Mouse (Mus musculus) thymus, adult 2 months (tissue): ENCODE measurements around the gene Cdh22. TPM values are rescaled to one million over a fixed set of nuclear protein-coding genes. Genes with fewer than 3 reads are reported as not detected.

Experiments used
- DNase-seq: peaks from one replicate; pipeline ENCODE4 v3.0.0; 2021
- H3K27ac ChIP-seq: fragments of 200-500 bp; 2 replicates; pipeline ENCODE4 v1.5.1; 2012; ENCODE audit warnings: low read length, control low read depth; ENCODE audit not compliant: control insufficient read depth, insufficient read depth
- H3K27me3 ChIP-seq: fragments of 200-500 bp; 2 replicates; pipeline ENCODE4 v1.6.1; 2012; ENCODE audit warnings: mild to moderate bottlenecking, low read length, moderate library complexity, mixed read lengths; ENCODE audit not compliant: control insufficient read depth, insufficient read depth
- H3K36me3 ChIP-seq: fragments of 200-500 bp; 2 replicates; pipeline ENCODE4 v1.6.1; 2012; ENCODE audit warnings: mild to moderate bottlenecking, low read length, moderate library complexity; ENCODE audit not compliant: control insufficient read depth, insufficient read depth
- H3K4me1 ChIP-seq: fragments of 200-500 bp; replicated peaks from 2 replicates; pipeline ENCODE4 v1.6.1; 2012; ENCODE audit warnings: low read length; ENCODE audit not compliant: control insufficient read depth, insufficient read depth
- H3K4me3 ChIP-seq: fragments of 200-500 bp; 2 replicates; pipeline ENCODE4 v1.5.1; 2012; ENCODE audit warnings: mild to moderate bottlenecking, low read length, control low read depth, moderate library complexity; ENCODE audit not compliant: control insufficient read depth, insufficient read depth
- CTCF ChIP-seq: fragments of 200-500 bp; IDR thresholded peaks from 2 replicates; pipeline ENCODE4 v1.5.1; 2012; ENCODE audit warnings: mild to moderate bottlenecking, control low read depth, low read length, moderate library complexity, borderline replicate concordance; ENCODE audit not compliant: control insufficient read depth, poor library complexity, insufficient read depth; ENCODE audit errors: extremely low read depth
- POLR2A ChIP-seq: fragments of 200-500 bp; IDR thresholded peaks from 2 replicates; pipeline ENCODE4 v1.6.1; 2012; ENCODE audit warnings: mild to moderate bottlenecking, low read length, control low read depth, moderate library complexity; ENCODE audit not compliant: control insufficient read depth, poor library complexity, insufficient read depth; ENCODE audit errors: extremely low read depth
- WGBS: fragments of 180-500 bp; shearing (Covaris S2); methylation state at CpG from one replicate; pipeline ENCODE4 v1.1.7; 2018; 5-methylcytosine and 5-hydroxymethylcytosine counted together
- polyA plus RNA-seq: library from polyadenylated mRNA; depleted of rRNA; stranded (reverse); fragments of >200 nt; gene quantifications from 2 replicates; pipeline ENCODE4 v1.2.3, GENCODE M21; 2012

The Cdh22 gene
- polyA plus RNA-seq, 1 experiment = 1.2 TPM

DNA sequence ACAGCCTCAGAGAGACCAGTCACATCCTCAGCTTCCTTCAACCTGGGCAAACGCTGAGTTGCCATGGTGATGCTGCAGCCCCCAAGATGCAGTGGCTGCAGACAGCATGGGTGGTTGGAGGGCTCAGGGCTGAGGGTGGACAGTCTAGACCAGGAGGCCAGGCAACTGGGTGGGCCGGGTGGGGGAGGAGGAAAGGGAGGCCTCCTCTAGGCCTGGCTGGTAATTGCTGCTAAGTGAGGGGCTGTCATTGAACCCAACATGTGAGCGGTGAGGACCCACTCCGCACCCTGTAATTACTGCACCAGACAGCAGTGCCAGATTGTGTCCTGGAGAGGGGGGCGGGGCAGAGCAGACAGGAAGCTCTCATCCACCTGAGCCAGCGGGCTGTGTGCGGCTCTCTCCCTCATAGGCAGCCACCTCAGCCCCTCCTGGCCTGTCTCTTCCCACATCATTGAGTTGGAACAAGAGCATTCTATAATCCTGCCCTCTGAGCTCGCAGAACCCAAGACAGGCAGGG, 40.5 kb upstream of the Cdh22 start:
- H3K27me3 ChIP-seq = no peaks in the 10 kb centered on the region
- H3K4me1 ChIP-seq = no peaks in the 10 kb centered on the region
- 85% methylated on average over 8 of the region's 8 CpGs for WGBS
- no peaks in the 10 kb centered on the region for H3K36me3 ChIP-seq
- no peak overlapping the region for H3K27ac ChIP-seq
- no peak overlapping the region for H3K4me3 ChIP-seq
- no peak for TF ChIP-seq CTCF
- no peak for TF ChIP-seq POLR2A
- no peak for DNase-seq

DNA sequence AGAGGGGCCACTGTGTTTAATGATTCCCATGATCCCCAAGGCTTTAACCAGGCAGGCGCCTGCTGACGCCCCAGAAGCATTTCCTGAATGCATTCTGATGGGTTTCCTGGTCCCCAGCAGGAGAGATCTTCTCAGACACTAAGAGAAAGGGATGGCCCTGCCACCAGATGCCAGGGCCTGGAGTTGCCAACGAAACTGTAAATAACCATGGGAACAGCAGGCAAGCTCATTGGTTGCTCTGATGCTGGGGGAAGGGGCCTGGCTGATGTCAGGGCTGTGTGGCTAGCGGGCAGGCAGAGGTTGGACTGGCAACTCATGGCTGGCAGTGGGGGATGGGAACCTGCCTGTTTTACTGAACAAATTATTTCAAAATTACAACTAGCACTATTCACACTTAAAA, 38.9 kb upstream of the Cdh22 start:
- TF ChIP-seq CTCF (no peak), POLR2A (no peak)
- DNase-seq = no peak
- no peaks in the 10 kb centered on the region for H3K4me1 ChIP-seq
- no peak overlapping the region for H3K4me3 ChIP-seq
- WGBS = 63% methylated on average over 4 of the region's 4 CpGs
- no peaks in the 10 kb centered on the region for H3K27me3 ChIP-seq
- H3K27ac ChIP-seq = no peak overlapping the region
- no peaks in the 10 kb centered on the region for H3K36me3 ChIP-seq

- Histone ChIP-seq H3K27me3 (no peaks in the 10 kb centered on the region), H3K27ac (no peak overlapping the region), H3K36me3 (no peaks in the 10 kb centered on the region), H3K4me1 (no peaks in the 10 kb centered on the region), H3K4me3 (no peak overlapping the region)
- TF ChIP-seq CTCF (no peak), POLR2A (no peak)
- DNase-seq = no peak
- WGBS = 37% methylated on average over 8 of the region's 8 CpGs
These were observed 36.7 kb upstream of the Cdh22 start for GRCm38 (mm10) chr2:165271326-165271725.

DNA sequence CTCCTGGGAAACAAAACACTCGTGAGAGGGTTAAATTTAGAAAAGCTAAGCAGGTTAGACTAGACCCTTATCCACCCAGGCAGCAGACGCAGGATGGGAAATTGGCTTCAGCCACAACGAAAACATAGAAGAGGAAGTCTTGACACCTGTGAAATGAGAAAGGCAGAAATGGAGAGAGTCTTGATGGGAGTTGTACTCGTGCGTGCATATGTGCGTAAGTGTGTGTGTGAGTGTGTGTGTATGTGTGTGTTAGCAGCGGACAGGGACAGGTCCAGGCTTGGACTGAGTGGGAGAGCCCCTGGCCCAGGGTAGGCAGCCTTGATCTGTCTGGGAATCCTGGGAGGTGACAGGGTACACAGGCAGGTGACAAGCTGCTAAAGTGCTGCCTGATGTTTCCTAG, 36.2 kb upstream of the Cdh22 start:
- 5% methylated on average over 7 of the region's 7 CpGs for WGBS
- TF ChIP-seq CTCF = no peak
- no peak for TF ChIP-seq POLR2A
- no peak for DNase-seq
- H3K27me3 ChIP-seq = no peaks in the 10 kb centered on the region
- no peaks in the 10 kb centered on the region for H3K4me1 ChIP-seq
- H3K27ac ChIP-seq = no peak overlapping the region
- no peaks in the 10 kb centered on the region for H3K36me3 ChIP-seq
- H3K4me3 ChIP-seq = no peak overlapping the region

GRCm38 (mm10) chr2:165266739-165267138, 32.1 kb upstream of the Cdh22 start:
- DNase-seq = no peak
- peaks cover 4% of the 10 kb centered on the region; the same call in 1 of the 2 replicates for H3K4me1 ChIP-seq
- WGBS = 41% methylated on average over 12 of the region's 12 CpGs

GRCm38 (mm10) chr2:165263861-165264260, 29.2 kb upstream of the Cdh22 start:
- TF ChIP-seq POLR2A (no peak), CTCF (no peak)
- no peak overlapping the region for H3K4me3 ChIP-seq
- no peaks in the 10 kb centered on the region for H3K36me3 ChIP-seq
- no peak overlapping the region for H3K27ac ChIP-seq
- WGBS = 73% methylated on average over 7 of the region's 7 CpGs
- peaks cover 4% of the 10 kb centered on the region; the same call in 1 of the 2 replicates for H3K4me1 ChIP-seq
- H3K27me3 ChIP-seq = no peaks in the 10 kb centered on the region
- DNase-seq = no peak

More at GRCm38 (mm10) chr2:165266739-165267138, 32.1 kb upstream of the Cdh22 start:
- Histone ChIP-seq H3K27ac (no peak overlapping the region), H3K4me3 (no peak overlapping the region), H3K36me3 (no peaks in the 10 kb centered on the region), H3K27me3 (no peaks in the 10 kb centered on the region)
- no peak for TF ChIP-seq POLR2A
- no peak for TF ChIP-seq CTCF

GRCm38 (mm10) chr2:165262274-165262990, 27.8 kb upstream of the Cdh22 start:
- no peaks in the 10 kb centered on the region for H3K36me3 ChIP-seq
- TF ChIP-seq CTCF = no peak
- DNase-seq = no peak
- H3K27me3 ChIP-seq = no peaks in the 10 kb centered on the region
- 43% methylated on average over 18 of the region's 18 CpGs for WGBS
- H3K4me3 ChIP-seq = no peak overlapping the region
- H3K4me1 ChIP-seq = peaks cover 4% of the 10 kb centered on the region; the same call in 1 of the 2 replicates
- no peak overlapping the region for H3K27ac ChIP-seq
